Mouse (Mus musculus) neural tube, embryonic 13.5 days (tissue): ENCODE results near the gene Bcl7c. TPM values are rescaled to one million over a fixed set of nuclear protein-coding genes. Genes with fewer than 3 reads are reported as not detected.

Source experiments
- ATAC-seq: fragments of 200-750 bp; cut with Nextera tagmentation; 2 replicates; pipeline ENCODE4 v1.8.0; 2017; ENCODE audit warnings: low read depth, mild to moderate bottlenecking, moderate TSS enrichment, moderate library complexity
- H3K27ac ChIP-seq: fragments of 300-500 bp; sonication (generic); replicated peaks from 2 replicates; pipeline ENCODE4 v1.5.1; 2015; ENCODE audit warnings: moderate library complexity, mild to moderate bottlenecking, inconsistent platforms
- H3K27me3 ChIP-seq: fragments of 300-500 bp; sonication (generic); 2 replicates; pipeline ENCODE4 v1.6.1; 2015; ENCODE audit warnings: mild to moderate bottlenecking, inconsistent platforms
- H3K36me3 ChIP-seq: fragments of 300-500 bp; sonication (generic); 2 replicates; pipeline ENCODE4 v1.6.1; 2015; ENCODE audit warnings: mild to moderate bottlenecking, inconsistent platforms
- H3K4me1 ChIP-seq: fragments of 300-500 bp; sonication (generic); replicated peaks from 2 replicates; pipeline ENCODE4 v1.6.1; 2015; ENCODE audit warnings: inconsistent platforms
- H3K4me2 ChIP-seq: fragments of 300-500 bp; sonication (generic); 2 replicates; pipeline ENCODE4 v1.6.1; 2015; ENCODE audit warnings: inconsistent platforms, mild to moderate bottlenecking, moderate library complexity
- H3K4me3 ChIP-seq: fragments of 300-500 bp; sonication (generic); 2 replicates; pipeline ENCODE4 v1.5.1; 2015; ENCODE audit warnings: mild to moderate bottlenecking, inconsistent platforms
- H3K9ac ChIP-seq: fragments of 300-500 bp; sonication (generic); 2 replicates; pipeline ENCODE4 v1.6.1; 2015; ENCODE audit warnings: moderate library complexity, mild to moderate bottlenecking, inconsistent platforms
- H3K9me3 ChIP-seq: fragments of 300-500 bp; sonication (generic); 2 replicates; pipeline ENCODE4 v1.6.1; 2016; ENCODE audit warnings: inconsistent platforms
- WGBS: fragments of 180-500 bp; shearing (Covaris S2); methylation state at CpG from one replicate; pipeline ENCODE4 v1.1.7; 2015; 5-methylcytosine and 5-hydroxymethylcytosine counted together
- polyA plus RNA-seq: library from polyadenylated mRNA; unstranded; fragments of >200 nt; fragmentation: Nextera tagmentation; extraction: Ambion mirVana; gene quantifications from 2 replicates; pipeline ENCODE4 v1.2.1, GENCODE M21; 2015

The Bcl7c gene
- polyA plus RNA-seq, 1 experiment from 2014 or later: 41.2 TPM

DNA sequence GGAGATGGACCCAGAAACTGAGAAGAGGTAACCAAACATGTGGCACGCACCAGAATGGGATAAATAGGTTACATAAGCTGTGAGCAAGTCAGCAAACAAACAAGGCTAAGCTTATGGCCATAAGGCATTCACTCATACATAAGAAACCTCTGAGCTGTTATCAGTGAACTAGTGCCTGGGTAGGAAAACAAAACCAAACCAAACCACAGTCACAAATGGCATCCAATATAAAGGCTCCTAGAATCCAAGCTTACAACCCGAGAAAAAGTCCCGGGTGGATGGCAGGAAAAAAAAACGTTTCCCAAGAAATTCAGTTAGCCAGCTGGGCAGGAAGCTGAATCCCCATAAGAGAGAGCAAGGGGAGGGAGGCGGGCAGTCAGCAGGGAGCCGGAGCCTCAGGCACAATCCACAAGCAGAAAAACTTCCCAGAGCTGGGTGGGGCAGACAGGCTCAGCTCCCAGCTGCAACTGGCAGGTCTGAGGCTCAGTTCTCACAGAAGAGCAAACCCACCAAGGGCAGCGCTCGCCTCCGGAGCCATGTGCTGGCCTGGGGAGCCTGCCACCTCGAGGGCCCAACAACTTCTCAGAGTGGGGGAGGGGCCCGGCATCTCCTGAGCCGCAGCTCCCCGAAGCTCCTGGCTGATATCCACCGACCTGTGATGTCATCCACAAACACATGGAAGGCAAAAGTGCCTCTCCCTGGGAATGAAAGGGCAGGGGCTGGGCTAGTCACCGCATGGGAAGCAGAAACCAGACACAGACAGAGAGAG lies 17.3 kb downstream of the Bcl7c start:
- Histone ChIP-seq H3K9ac (peak overlapping the region; percentile 50; the same call in 1 of the 2 replicates), H3K27ac (peak overlapping the region; percentile 82), H3K9me3 (no peaks in the 10 kb centered on the region), H3K4me3 (peak overlapping the region; percentile 17), H3K27me3 (no peaks in the 10 kb centered on the region), H3K4me1 (peaks cover 10% of the 10 kb centered on the region; the same call in 1 of the 2 replicates), H3K36me3 (peaks cover 7% of the 10 kb centered on the region), H3K4me2 (peak overlapping the region; percentile 52)
- peak; percentile 50 for ATAC-seq
- 3% methylated on average over 15 of the region's 15 CpGs for WGBS

- Histone ChIP-seq H3K27me3 (no peaks in the 10 kb centered on the region), H3K4me2 (no peak overlapping the region), H3K9ac (no peak overlapping the region), H3K4me1 (peaks cover 17% of the 10 kb centered on the region; the same call in 1 of the 2 replicates), H3K27ac (no peak overlapping the region), H3K4me3 (no peak overlapping the region), H3K36me3 (peaks cover 1% of the 10 kb centered on the region), H3K9me3 (no peaks in the 10 kb centered on the region)
- 72% methylated on average over 9 of the region's 9 CpGs for WGBS
- ATAC-seq: no peak
These were observed 19.0 kb downstream of the Bcl7c start for GRCm38 (mm10) chr7:127689626-127690280.

- Histone ChIP-seq H3K4me1 (peaks cover 17% of the 10 kb centered on the region; the same call in 1 of the 2 replicates), H3K4me2 (no peak overlapping the region), H3K36me3 (no peaks in the 10 kb centered on the region; the same call in 1 of the 2 replicates), H3K9me3 (no peaks in the 10 kb centered on the region), H3K9ac (no peak overlapping the region), H3K27me3 (no peaks in the 10 kb centered on the region), H3K27ac (no peak overlapping the region), H3K4me3 (no peak overlapping the region)
- ATAC-seq: no peak
- 85% methylated on average over 7 of the region's 7 CpGs for WGBS
These were observed 19.8 kb downstream of the Bcl7c start for GRCm38 (mm10) chr7:127688935-127689334.

DNA sequence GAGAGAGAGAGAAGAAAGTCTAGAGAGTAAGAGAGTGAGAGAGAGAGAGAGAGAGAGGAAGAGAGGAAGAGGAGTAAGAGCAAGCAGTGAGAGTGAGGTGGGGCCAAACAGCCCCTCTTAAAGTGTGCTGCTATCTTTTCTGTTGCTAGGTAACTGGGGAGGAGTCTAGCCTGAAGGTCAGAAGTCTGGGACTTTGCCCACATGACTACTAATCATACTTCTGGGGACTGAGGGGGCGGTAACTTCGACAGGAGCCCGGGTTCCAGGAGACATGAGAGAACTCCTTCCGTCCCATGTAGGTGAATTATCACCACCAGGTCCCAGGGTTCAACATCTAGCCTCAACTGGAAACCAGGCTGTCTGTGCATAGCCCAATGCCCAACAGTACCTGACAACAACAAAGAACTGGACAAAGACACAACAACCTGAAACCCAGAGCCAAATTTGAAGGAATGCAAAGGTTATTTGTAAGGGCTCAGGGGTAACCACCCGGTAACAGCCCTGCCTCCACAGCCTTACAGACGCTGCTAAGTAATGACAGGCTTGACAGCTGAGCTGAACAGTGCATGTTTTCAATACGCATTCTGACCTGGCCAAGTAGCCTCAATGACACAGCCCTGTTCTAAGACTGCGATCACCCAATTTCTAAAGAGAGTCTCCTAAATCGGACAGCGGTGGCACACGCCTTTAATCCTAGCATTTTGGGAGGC lies 21.8 kb downstream of the Bcl7c start:
- Histone ChIP-seq H3K27me3 (no peaks in the 10 kb centered on the region), H3K4me1 (peaks cover 17% of the 10 kb centered on the region; the same call in 1 of the 2 replicates), H3K36me3 (no peaks in the 10 kb centered on the region), H3K9me3 (no peaks in the 10 kb centered on the region), H3K27ac (no peak overlapping the region), H3K4me2 (no peak overlapping the region), H3K9ac (no peak overlapping the region), H3K4me3 (no peak overlapping the region)
- no peak for ATAC-seq
- 81% methylated on average over 11 of the region's 11 CpGs for WGBS

DNA sequence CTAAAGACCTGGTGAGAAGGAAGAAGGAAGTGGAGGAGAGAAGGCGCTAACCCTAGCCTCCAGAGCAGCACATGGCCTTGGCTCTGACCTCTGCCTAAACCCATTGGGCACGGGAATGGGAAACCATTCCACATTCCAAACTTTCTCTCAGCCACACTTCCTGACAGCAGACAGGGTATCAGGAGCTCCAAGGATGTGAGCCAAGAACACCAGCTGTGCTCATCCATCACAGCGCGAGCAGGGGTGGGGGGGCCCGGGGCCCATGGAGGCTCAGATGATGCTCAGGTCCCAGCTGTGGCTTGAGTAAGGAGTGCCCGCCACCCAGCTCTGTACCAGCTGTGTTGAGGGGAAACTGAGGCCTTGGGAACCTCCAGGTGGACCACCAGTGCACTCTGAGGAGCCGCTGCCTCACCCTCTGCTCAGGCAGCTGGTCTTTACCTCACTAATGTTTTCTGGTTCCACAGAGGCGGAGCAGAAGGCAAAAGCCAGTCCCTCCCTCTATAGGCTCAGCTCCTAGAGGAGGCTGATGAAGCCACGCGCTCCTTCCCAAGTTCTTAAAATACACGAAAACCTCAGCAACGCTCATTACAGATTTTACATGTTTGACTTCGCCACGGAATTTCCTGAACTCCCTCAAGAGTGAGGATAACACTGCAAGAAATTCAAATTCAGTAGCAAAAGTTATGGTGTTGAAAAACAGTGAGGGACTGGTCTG lies 23.3 kb downstream of the Bcl7c start:
- Histone ChIP-seq H3K27me3 (no peaks in the 10 kb centered on the region), H3K4me2 (no peak overlapping the region), H3K36me3 (no peaks in the 10 kb centered on the region), H3K4me3 (no peak overlapping the region), H3K4me1 (peaks cover 7% of the 10 kb centered on the region; the same call in 1 of the 2 replicates), H3K9me3 (no peaks in the 10 kb centered on the region), H3K9ac (no peak overlapping the region), H3K27ac (no peak overlapping the region)
- WGBS: 69% methylated on average over 14 of the region's 14 CpGs
- peak; percentile 43; the same call in 1 of the 2 replicates for ATAC-seq

DNA sequence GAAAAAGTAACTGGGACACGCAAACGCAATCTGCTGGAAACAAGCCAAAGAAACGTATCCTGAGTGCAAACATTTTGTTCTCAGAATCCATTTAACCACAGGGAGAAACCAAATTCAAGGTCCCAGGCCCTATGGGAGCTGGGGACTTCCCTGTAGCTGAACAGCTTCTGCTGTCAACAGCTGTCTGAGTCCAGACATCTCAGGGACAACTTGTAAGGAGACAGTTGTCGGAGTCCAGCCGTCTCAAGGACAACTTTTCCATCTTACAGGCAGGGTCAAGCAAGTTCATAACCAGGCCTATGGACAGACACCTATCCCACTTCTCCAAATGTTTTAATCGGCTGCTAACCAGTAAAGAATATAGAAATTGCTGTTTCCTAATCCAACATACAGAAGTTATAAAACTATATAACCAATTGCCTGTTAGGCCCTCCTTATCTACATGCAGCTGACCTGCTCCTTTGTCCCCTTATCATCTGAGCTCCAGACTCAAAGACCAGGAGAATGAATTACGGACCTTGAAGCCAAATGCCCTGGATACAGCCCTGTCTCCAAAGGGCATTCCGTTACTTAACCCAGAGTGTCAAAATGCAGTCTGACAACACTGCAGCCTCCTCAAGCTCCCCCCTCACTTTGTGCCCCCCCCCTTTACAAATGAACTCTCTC lies 26.7 kb downstream of the Bcl7c start:
- 89% methylated on average over 8 of the region's 8 CpGs for WGBS
- Histone ChIP-seq H3K27me3 (no peaks in the 10 kb centered on the region), H3K9me3 (no peaks in the 10 kb centered on the region), H3K36me3 (0 out of 2 replicates have a peak, but pooled peaks cover 3% of the 10 kb centered on the region), H3K27ac (no peak overlapping the region), H3K4me3 (no peak overlapping the region), H3K4me1 (peaks cover 7% of the 10 kb centered on the region; the same call in 1 of the 2 replicates), H3K4me2 (no peak overlapping the region), H3K9ac (no peak overlapping the region)
- ATAC-seq: no peak

DNA sequence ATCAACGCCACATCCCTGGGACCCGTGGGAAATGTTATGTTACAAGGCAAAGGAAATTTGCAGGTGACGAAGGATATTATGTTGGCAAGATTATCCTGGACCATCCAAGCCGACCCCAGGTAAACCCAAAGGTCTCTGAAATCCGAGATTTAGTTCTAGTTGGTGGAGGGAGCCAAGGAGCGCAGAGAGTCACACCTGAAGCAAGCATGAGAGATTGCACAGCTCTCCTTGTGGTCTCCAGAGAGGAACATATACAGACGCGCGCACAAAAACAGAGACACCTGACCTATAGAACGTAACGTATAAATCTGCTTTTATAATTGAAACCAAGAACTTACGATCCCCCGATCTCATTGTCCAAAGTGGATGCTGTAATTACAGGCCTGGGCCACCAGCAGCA lies 28.2 kb downstream of the Bcl7c start:
- ATAC-seq: no peak
- no peak overlapping the region for H3K4me3 ChIP-seq
- 0 out of 2 replicates have a peak, but pooled peaks cover 6% of the 10 kb centered on the region for H3K36me3 ChIP-seq
- H3K4me2 ChIP-seq: no peak overlapping the region
- no peak overlapping the region for H3K27ac ChIP-seq
- no peaks in the 10 kb centered on the region for H3K27me3 ChIP-seq
- H3K4me1 ChIP-seq: peaks cover 5% of the 10 kb centered on the region
- WGBS: 91% methylated on average over 13 of the region's 13 CpGs
- H3K9ac ChIP-seq: no peak overlapping the region
- H3K9me3 ChIP-seq: no peaks in the 10 kb centered on the region

DNA sequence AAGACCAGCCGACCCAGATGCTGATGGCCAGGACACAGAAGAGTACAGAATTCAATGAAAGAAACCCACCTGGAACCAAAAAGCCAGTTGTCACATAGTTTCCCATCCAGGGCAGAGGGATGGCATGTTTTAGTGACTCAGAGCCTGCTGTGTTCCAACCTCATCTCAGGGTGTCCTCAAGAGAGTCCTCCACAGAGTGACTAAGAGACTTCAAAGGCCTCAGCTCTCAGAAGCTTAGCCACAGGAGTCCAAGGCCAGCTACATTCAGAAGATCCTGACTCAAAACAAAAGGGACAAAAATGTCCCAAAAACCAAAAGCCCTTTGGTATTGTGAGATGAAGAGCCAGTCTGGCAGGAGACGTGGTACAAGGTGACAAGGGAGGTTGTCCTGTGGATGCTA lies 29.9 kb downstream of the Bcl7c start:
- Histone ChIP-seq H3K36me3 (0 out of 2 replicates have a peak, but pooled peaks cover 6% of the 10 kb centered on the region), H3K9me3 (no peaks in the 10 kb centered on the region), H3K4me2 (no peak overlapping the region), H3K27ac (no peak overlapping the region), H3K9ac (no peak overlapping the region), H3K4me3 (no peak overlapping the region), H3K27me3 (no peaks in the 10 kb centered on the region), H3K4me1 (peaks cover 6% of the 10 kb centered on the region)
- WGBS: 63% methylated on average over 2 of the region's 2 CpGs
- ATAC-seq: no peak

- WGBS: 95% methylated on average over 4 of the region's 4 CpGs
- Histone ChIP-seq H3K27me3 (no peaks in the 10 kb centered on the region), H3K4me3 (no peak overlapping the region), H3K36me3 (0 out of 2 replicates have a peak, but pooled peaks cover 6% of the 10 kb centered on the region), H3K9ac (no peak overlapping the region), H3K4me2 (no peak overlapping the region), H3K9me3 (no peaks in the 10 kb centered on the region), H3K4me1 (peaks cover 6% of the 10 kb centered on the region), H3K27ac (no peak overlapping the region)
- ATAC-seq: no peak
These were observed 31.1 kb downstream of the Bcl7c start for GRCm38 (mm10) chr7:127677609-127678008.

- Histone ChIP-seq H3K4me1 (peaks cover 6% of the 10 kb centered on the region), H3K27ac (no peak overlapping the region), H3K4me2 (no peak overlapping the region), H3K9me3 (no peaks in the 10 kb centered on the region), H3K36me3 (0 out of 2 replicates have a peak, but pooled peaks cover 6% of the 10 kb centered on the region), H3K9ac (no peak overlapping the region), H3K27me3 (no peaks in the 10 kb centered on the region), H3K4me3 (no peak overlapping the region)
- ATAC-seq: no peak
- 66% methylated on average over 6 of the region's 6 CpGs for whole genome bisulfite sequencing
These were observed 31.7 kb downstream of the Bcl7c start for GRCm38 (mm10) chr7:127677077-127677476.

DNA sequence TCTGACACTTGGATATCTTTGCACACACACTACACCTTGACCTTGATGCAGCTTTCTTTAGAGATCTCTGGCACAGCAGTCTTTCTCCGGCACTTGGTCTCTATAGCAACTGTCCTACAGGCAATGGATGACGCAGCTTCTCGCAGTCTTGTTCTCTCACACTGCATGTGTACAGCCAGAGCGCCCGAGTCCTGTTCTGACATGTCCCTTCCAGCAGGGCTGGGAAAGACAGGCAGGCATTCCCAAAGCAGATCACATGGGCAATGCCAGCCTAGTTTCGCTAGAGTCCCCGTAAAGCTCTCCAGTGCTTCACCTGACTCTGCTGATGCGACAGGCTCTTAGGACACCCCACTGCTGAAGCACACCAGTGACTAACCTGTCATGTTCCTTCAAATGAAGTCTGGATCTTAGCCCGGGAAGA lies 33.3 kb downstream of the Bcl7c start:
- Histone ChIP-seq H3K27ac (peak overlapping the region; percentile 57; the same call in 1 of the 2 replicates), H3K4me3 (no peak overlapping the region), H3K4me1 (peaks cover 6% of the 10 kb centered on the region), H3K27me3 (no peaks in the 10 kb centered on the region), H3K9ac (peak overlapping the region; percentile 55), H3K9me3 (no peaks in the 10 kb centered on the region), H3K36me3 (0 out of 2 replicates have a peak, but pooled peaks cover 6% of the 10 kb centered on the region), H3K4me2 (no peak overlapping the region)
- 76% methylated on average over 9 of the region's 9 CpGs for WGBS
- ATAC-seq: peak; percentile 21; the same call in 1 of the 2 replicates
